Mouse (Mus musculus): ENCODE results near the gene Bap1.

DNA sequence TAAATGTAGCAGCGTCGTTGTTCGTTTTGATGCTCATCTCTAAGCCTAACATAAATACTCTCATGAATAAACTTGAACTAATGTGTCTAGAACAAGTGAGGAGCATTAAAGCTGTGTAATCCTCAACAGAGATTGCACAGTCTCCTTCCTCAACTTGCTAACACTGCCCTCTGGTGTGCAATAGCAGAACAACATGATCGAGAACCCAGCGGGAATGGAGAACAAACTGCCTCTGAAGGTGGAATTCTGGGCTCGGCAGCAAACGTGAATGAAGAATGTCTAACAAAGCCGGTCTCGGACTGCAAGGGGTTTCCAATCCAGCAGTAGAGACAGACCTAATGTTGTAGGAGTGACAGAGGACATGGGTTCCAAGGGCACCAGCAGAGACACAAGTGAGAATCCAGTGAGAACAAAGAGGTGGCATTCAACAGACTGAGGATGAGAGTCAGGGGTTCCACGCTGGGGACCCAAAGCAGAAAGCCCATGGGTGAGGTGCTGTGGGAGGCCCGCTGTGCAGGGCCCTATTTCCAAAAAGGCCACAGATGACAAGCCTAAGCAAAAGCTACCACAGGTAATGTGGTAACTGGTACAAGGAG lies 17.2 kb upstream of the Bap1 start:
- TF ChIP-seq CTCF (IDR thresholded peaks at IDR 0.05; ENCODE audit: low read depth, low read length): peak; percentile 76
- TF ChIP-seq GATA1 (IDR thresholded peaks at IDR 0.05; ENCODE audit: borderline replicate concordance, low read length): no peak
- no peak for TF ChIP-seq POLR2AphosphoS5 (IDR thresholded peaks at IDR 0.05; ENCODE audit: insufficient replicate concordance, low read depth, low read length)
- no peak for TF ChIP-seq GATA2 (IDR thresholded peaks at IDR 0.05; ENCODE audit: borderline replicate concordance, low read depth, low read length)
- no peak for TF ChIP-seq TAL1 (conservative IDR thresholded peaks at IDR 0.05; ENCODE audit: low read depth, low read length)

All from G1E (cell line).